Mouse (Mus musculus): Measurements from ENCODE around the gene Gm13272.

DNA sequence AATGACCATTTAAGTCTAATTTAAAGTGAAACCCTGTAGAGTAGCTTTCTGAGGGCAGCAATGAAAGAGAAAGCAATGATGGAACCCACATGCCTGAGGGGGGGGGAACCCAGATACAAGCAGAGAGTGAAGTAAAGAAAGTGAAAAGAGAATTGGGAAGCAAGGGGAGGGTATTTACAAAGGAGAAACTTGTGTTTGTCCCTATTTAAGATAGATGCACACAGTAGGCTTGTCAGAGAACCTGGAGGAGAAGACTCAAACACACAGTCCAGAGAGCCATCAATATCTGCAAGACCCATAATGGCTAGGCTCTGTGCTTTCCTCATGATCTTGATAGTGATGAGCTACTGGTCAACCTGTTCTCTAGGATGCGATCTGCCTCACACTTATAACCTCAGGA is 40.0 kb downstream of the Gm13272 start, which contains the start of gene Ifna11:
- no peak for TF ChIP-seq POLR2A (IDR thresholded peaks at IDR 0.05; ENCODE audit: insufficient read depth, low read length)
- no peak for TF ChIP-seq CTCF (IDR thresholded peaks at IDR 0.05; ENCODE audit: low read depth, low read length)

All from ES-Bruce4 (cell line).